25 mouse cellular contexts compared by ENCODE assay signal in genomic region chr6:78380409-78380808, GRCm38 (mm10). TPM values are rescaled to one million over a fixed set of nuclear protein-coding genes. Genes with fewer than 3 reads are reported as not detected.
DNase-seq lines count a peak whose midpoint lies in the region; TF ChIP-seq lines count a peak whose summit lies in the region.
"Had no signal": no experiment of that assay in that cellular context is flagged by ENCODE, and none has a peak within 500 bp of the region (broad histone marks: within the 10 kb centered on the region; RNA-seq: fewer than 3 reads in every experiment).

TSS of gene Reg3a (plus strand) at chr6:78380709.

- no peaks in the 10 kb centered on the region for H3K36me3 ChIP-seq in small intestine, adult 2 months (ENCODE audit: control insufficient read depth, insufficient read depth, low read length)
- H3K36me3 ChIP-seq: G1E had no signal

- H3K4me1 ChIP-seq in small intestine, adult 2 months (ENCODE audit: control insufficient read depth, insufficient read depth, insufficient read length, low read length) = peaks cover 12% of the 10 kb centered on the region; the same call in 1 of the 2 replicates

- H3K4me3 ChIP-seq in small intestine, adult 2 months (ENCODE audit: low read depth, low read length) = no peak within 1 kb of the TSS

- no peak for TF ChIP-seq CTCF in small intestine, adult 2 months (IDR thresholded peaks at IDR 0.05; ENCODE audit: extremely low read depth, insufficient read length, insufficient replicate concordance, low read depth, low read length)

- DNase-seq in large intestine, adult 2 months (ENCODE audit: low read depth, low spot score) = no peak
- no peak for DNase-seq in adrenal gland, postnatal 10 days
- no peak for DNase-seq in frontal cortex, postnatal 10 days (ENCODE audit: low spot score in 2 of 2)
- DNase-seq: adrenal gland, adult 2 months; adrenal gland, adult 8-10 months; adrenal gland, postnatal 14 days; adrenal gland, postnatal 25 days; adrenal gland, postnatal 36 days; B cell, adult 2 months; cerebellum, adult 11 months; cerebellum, adult 11-12 months; cerebellum, adult 18-20 months; cerebellum, adult 2 months had no signal

- no peak for TF ChIP-seq POLR2A in small intestine, adult 2 months (IDR thresholded peaks at IDR 0.05; ENCODE audit: low read depth, low read length)

- no peaks in the 10 kb centered on the region for H3K27me3 ChIP-seq in small intestine, adult 2 months (ENCODE audit: control insufficient read depth, insufficient read depth, low read length)
- H3K27me3 ChIP-seq: CH12.LX, Patski had no signal

- no peak within 1 kb of the TSS for H3K27ac ChIP-seq in small intestine, adult 2 months (ENCODE audit: insufficient read depth, low read depth, low read length)

RNA-seq across cellular contexts. Expression of gene Reg3a, which starts in this region (rescaled TPM):
- polyA plus RNA-seq in large intestine, adult 2 months (2012; rRNA removed) = 157 and 166 TPM in 2 replicates
- polyA plus RNA-seq in small intestine, adult 2 months (2012; rRNA removed) = 41.2 and 67.5 TPM in 2 replicates
- not detected for total RNA-seq in adrenal gland, postnatal 10 days (2021)
- total RNA-seq: adrenal gland, adult 18-20 months; adrenal gland, adult 2 months; adrenal gland, adult 8-10 months; adrenal gland, postnatal 14 days; adrenal gland, postnatal 25 days; adrenal gland, postnatal 36 days; adrenal gland, postnatal 4 days; CH12.LX; ES-E14; G1E; MEL had no signal
- polyA plus RNA-seq: activated CD4-positive, CD25-positive, alpha-beta regulatory T cell, adult 4 months; adrenal gland, adult 2 months; brain, embryonic 14.5 days; C2C12; CD4-positive, CD25-positive, alpha-beta regulatory T cell, adult 4 months; cerebellum, adult 2 months; G1E; Patski had no signal
